Mouse (Mus musculus): ENCODE data around the gene Rev3l. TPM values are rescaled to one million over a fixed set of nuclear protein-coding genes. Genes with fewer than 3 reads are reported as not detected.
A peak's percentile ranks its signal among the peaks of the same experiment; 100 is the strongest.
"Not testable (repeated sequence)": the region's sequence is repeated elsewhere in the genome, so short reads cannot be mapped to it uniquely, and the experiment has no call there.

Rev3l gene
- polyA plus RNA-seq, 1 experiment from 2014 or later = 3.1 TPM

GRCm38 (mm10) chr10:39893702-39894697 is 162.1 kb downstream of the Rev3l start:
- no peak overlapping the region for H3K4me3 ChIP-seq (ENCODE audit: low read depth, low read length)
- no peak overlapping the region for H3K4me2 ChIP-seq (ENCODE audit: low read depth, low read length)
- ATAC-seq (ENCODE audit: low read depth) = peak; percentile 26
- no peak overlapping the region for H3K9ac ChIP-seq (ENCODE audit: low read depth, low read length)
- no peaks in the 10 kb centered on the region for H3K9me3 ChIP-seq (replicated peaks; ENCODE audit: control insufficient read depth, low read length)
- 52% methylated on average over 11 of the region's 11 CpGs for WGBS (ENCODE audit: insufficient replicate concordance)
- no peaks in the 10 kb centered on the region for H3K36me3 ChIP-seq (ENCODE audit: control insufficient read depth, insufficient read depth)
- no peak overlapping the region for H3K27ac ChIP-seq (ENCODE audit: low read length)
- no peaks in the 10 kb centered on the region for H3K27me3 ChIP-seq (ENCODE audit: control insufficient read depth, insufficient read depth, low read depth, low read length)
- H3K4me1 ChIP-seq (ENCODE audit: control insufficient read depth, low read depth, low read length) = peaks cover 17% of the 10 kb centered on the region

DNA sequence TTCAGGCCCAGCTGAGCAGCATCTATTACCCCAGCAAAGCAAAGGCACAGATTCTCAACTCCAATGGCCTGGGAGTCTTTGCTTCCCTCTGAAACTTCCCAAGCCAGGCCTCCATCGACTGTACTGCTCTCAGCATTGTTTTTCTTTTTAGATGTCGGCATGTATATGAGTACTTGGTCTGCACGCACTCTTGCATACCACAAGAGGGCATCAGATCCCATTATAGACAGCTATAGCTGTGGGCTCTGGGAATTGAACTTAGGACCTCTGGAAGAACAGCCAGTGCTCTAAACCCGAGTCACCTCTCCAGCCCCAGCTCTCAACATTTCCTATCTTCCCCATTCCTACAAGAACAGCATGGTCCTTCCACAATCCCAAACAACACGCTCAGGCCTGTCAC is 164.6 kb downstream of the Rev3l start:
- peaks cover 17% of the 10 kb centered on the region for H3K4me1 ChIP-seq (ENCODE audit: control insufficient read depth, low read depth, low read length)
- 69% methylated on average over 5 of the region's 5 CpGs for WGBS (ENCODE audit: insufficient replicate concordance)
- H3K27ac ChIP-seq (ENCODE audit: low read length) = no peak overlapping the region
- no peaks in the 10 kb centered on the region for H3K36me3 ChIP-seq (ENCODE audit: control insufficient read depth, insufficient read depth)
- ATAC-seq (ENCODE audit: low read depth) = no peak
- H3K4me2 ChIP-seq (ENCODE audit: low read depth, low read length) = no peak overlapping the region
- no peaks in the 10 kb centered on the region for H3K27me3 ChIP-seq (ENCODE audit: control insufficient read depth, insufficient read depth, low read depth, low read length)
- no peaks in the 10 kb centered on the region for H3K9me3 ChIP-seq (replicated peaks; ENCODE audit: control insufficient read depth, low read length)
- H3K4me3 ChIP-seq (ENCODE audit: low read depth, low read length) = no peak overlapping the region
- H3K9ac ChIP-seq (ENCODE audit: low read depth, low read length) = no peak overlapping the region

GRCm38 (mm10) chr10:39898874-39899371 is 167.0 kb downstream of the Rev3l start, which contains the start of gene Mfsd4b4:
Gene Mfsd4b4 (minus strand): TSS chr10:39899238.
- Histone ChIP-seq H3K9me3 (replicated peaks; ENCODE audit: control insufficient read depth, low read length) (no peaks in the 10 kb centered on the region), H3K36me3 (ENCODE audit: control insufficient read depth, insufficient read depth) (no peaks in the 10 kb centered on the region), H3K4me2 (ENCODE audit: low read depth, low read length) (peak within 1 kb of the TSS; percentile 86), H3K9ac (ENCODE audit: low read depth, low read length) (peak within 1 kb of the TSS; percentile 77), H3K27ac (ENCODE audit: low read length) (peak within 1 kb of the TSS; percentile 75), H3K4me1 (ENCODE audit: control insufficient read depth, low read depth, low read length) (peaks cover 17% of the 10 kb centered on the region), H3K4me3 (ENCODE audit: low read depth, low read length) (peak within 1 kb of the TSS; percentile 73), H3K27me3 (ENCODE audit: control insufficient read depth, insufficient read depth, low read depth, low read length) (no peaks in the 10 kb centered on the region)
- under 1% methylated on average over 41 of the region's 41 CpGs for WGBS (ENCODE audit: insufficient replicate concordance)
- ATAC-seq (ENCODE audit: low read depth) = peak; percentile 98

DNA sequence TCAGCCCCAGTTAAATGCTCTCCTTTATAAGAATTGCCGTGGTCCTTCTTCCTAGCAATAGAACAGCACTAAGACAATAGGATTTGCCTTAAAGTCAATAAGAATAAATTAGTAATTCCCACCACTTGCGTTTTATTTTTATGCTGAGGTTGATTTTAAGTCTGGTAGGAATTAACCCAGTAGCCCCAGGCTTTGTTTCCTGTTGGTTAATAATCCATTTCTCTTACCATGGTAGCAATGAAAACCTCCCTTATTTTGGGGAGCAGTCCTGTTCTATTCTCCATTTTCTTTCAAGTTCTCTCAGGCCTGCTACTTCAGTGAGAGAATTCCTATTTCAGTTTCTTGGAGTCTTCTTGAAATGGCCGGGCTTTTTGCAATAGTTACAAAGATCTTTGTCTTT is 172.3 kb downstream of the Rev3l start:
- 53% methylated on average over 3 of the region's 3 CpGs for WGBS (ENCODE audit: insufficient replicate concordance)
- H3K9ac ChIP-seq (ENCODE audit: low read depth, low read length) = no peak overlapping the region

DNA sequence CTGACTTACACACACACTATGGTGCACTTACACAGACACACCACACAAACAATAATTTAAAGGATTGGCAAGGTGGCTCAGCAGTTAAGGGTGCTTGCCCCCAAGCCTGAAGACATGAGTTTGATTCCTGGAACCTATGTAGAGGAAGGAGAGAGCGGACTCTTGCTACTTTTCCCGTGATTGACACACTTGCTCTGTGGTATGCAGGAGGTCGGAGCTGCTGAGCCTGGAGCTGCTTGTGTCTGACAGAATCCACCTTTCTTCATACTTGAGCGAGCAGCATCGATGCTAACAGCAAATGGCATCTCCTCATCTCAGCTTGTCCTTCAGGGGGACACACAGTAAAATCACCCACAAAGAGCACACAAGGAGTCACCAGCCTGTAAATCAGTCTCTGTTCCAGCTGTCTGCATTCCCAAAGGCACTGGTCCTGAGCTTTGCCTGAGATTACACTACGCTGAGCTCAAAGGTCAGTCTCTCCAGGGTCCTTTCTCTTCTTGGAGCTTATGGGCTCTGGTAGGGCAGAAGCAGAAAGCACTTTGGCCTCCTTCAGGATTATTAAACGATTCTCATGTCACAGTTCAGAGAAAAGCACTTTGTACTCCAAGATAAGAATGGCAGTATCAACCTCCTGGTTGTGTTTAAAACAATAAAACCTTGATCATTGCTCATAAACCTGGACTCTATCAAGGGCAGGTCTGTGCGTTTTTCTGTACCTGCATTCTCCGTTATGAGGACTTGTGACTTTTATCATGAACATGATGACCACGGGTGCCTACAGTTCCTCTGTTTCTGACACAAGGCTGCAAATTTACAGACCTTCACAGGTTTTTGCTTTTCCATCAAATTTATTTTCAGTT is 175.1 kb downstream of the Rev3l start:
- no peak overlapping the region for H3K27ac ChIP-seq (ENCODE audit: low read length)
- ATAC-seq (ENCODE audit: low read depth) = no peak
- H3K36me3 ChIP-seq (ENCODE audit: control insufficient read depth, insufficient read depth) = no peaks in the 10 kb centered on the region
- H3K9ac ChIP-seq (ENCODE audit: low read depth, low read length) = no peak overlapping the region
- H3K9me3 ChIP-seq (replicated peaks; ENCODE audit: control insufficient read depth, low read length) = no peaks in the 10 kb centered on the region
- H3K4me2 ChIP-seq (ENCODE audit: low read depth, low read length) = no peak overlapping the region
- no peaks in the 10 kb centered on the region for H3K4me1 ChIP-seq (ENCODE audit: control insufficient read depth, low read depth, low read length)
- no peak overlapping the region for H3K4me3 ChIP-seq (ENCODE audit: low read depth, low read length)
- 64% methylated on average over 10 of the region's 10 CpGs for WGBS (ENCODE audit: insufficient replicate concordance)
- no peaks in the 10 kb centered on the region for H3K27me3 ChIP-seq (ENCODE audit: control insufficient read depth, insufficient read depth, low read depth, low read length)

More for the DNA sequence above, 172.3 kb downstream of the Rev3l start:
- ATAC-seq (ENCODE audit: low read depth) = no peak
- Histone ChIP-seq H3K27me3 (ENCODE audit: control insufficient read depth, insufficient read depth, low read depth, low read length) (no peaks in the 10 kb centered on the region), H3K9me3 (replicated peaks; ENCODE audit: control insufficient read depth, low read length) (no peaks in the 10 kb centered on the region), H3K4me2 (ENCODE audit: low read depth, low read length) (no peak overlapping the region), H3K36me3 (ENCODE audit: control insufficient read depth, insufficient read depth) (no peaks in the 10 kb centered on the region), H3K27ac (ENCODE audit: low read length) (no peak overlapping the region), H3K4me1 (ENCODE audit: control insufficient read depth, low read depth, low read length) (no peaks in the 10 kb centered on the region), H3K4me3 (ENCODE audit: low read depth, low read length) (no peak overlapping the region)

- no peaks in the 10 kb centered on the region for H3K27me3 ChIP-seq (ENCODE audit: control insufficient read depth, insufficient read depth, low read depth, low read length)
- no peak overlapping the region for H3K27ac ChIP-seq (ENCODE audit: low read length)
- H3K4me3 ChIP-seq (ENCODE audit: low read depth, low read length) = no peak overlapping the region
- WGBS (ENCODE audit: insufficient replicate concordance) = 53% methylated on average over 13 of the region's 13 CpGs
- no peaks in the 10 kb centered on the region for H3K9me3 ChIP-seq (replicated peaks; ENCODE audit: control insufficient read depth, low read length)
- no peak overlapping the region for H3K9ac ChIP-seq (ENCODE audit: low read depth, low read length)
- H3K36me3 ChIP-seq (ENCODE audit: control insufficient read depth, insufficient read depth) = no peaks in the 10 kb centered on the region
- no peak for ATAC-seq (ENCODE audit: low read depth)
- no peaks in the 10 kb centered on the region for H3K4me1 ChIP-seq (ENCODE audit: control insufficient read depth, low read depth, low read length)
- no peak overlapping the region for H3K4me2 ChIP-seq (ENCODE audit: low read depth, low read length)
Observed at GRCm38 (mm10) chr10:39908768-39909441, 177.0 kb downstream of the Rev3l start.

DNA sequence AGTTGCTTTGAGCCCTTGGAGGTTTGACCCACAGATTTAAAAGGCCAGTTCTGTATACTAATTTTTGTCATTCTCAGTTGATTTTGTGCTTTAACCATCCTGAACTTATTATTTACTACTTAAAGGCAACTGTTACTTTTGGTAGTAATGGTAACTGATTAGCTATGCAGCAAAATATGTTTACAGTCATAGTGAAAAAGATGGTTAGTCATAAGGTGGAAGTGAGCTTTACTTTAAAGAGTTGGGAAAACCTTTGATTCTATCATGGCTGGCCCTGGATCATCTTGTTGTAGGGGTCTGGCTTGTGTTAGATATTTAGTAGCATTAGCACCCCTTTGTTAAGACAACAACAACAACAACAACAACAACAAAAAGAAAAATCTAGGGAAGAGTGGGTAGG is 180.7 kb downstream of the Rev3l start:
- Histone ChIP-seq H3K4me2 (ENCODE audit: low read depth, low read length) (no peak overlapping the region), H3K4me3 (ENCODE audit: low read depth, low read length) (no peak overlapping the region), H3K27me3 (ENCODE audit: control insufficient read depth, insufficient read depth, low read depth, low read length) (no peaks in the 10 kb centered on the region), H3K4me1 (ENCODE audit: control insufficient read depth, low read depth, low read length) (no peaks in the 10 kb centered on the region), H3K27ac (ENCODE audit: low read length) (no peak overlapping the region), H3K9me3 (replicated peaks; ENCODE audit: control insufficient read depth, low read length) (no peaks in the 10 kb centered on the region), H3K9ac (ENCODE audit: low read depth, low read length) (no peak overlapping the region), H3K36me3 (ENCODE audit: control insufficient read depth, insufficient read depth) (no peaks in the 10 kb centered on the region)
- ATAC-seq (ENCODE audit: low read depth) = no peak

DNA sequence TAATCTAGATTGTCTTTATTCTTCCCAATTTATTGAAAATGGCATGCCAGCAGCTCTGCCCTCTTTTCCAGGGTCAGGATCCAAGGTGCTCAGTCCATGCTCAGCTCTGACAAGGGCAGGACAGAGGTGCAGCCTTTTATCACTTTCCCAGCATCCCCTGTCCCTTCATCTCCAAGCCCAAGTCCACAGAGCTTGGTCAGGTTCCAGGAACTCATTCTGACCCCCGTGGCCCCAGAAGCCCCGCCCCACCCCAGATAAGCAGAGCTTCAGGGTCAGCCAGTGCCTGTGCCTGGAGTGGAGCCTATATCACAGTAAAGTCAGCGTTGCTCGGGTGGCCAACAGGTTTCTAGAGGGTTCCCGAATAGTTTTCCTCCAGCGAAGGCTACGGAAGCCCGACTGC is 192.6 kb downstream of the Rev3l start:
- H3K9ac ChIP-seq (ENCODE audit: low read depth, low read length); H3K4me3 ChIP-seq (ENCODE audit: low read depth, low read length); H3K4me2 ChIP-seq (ENCODE audit: low read depth, low read length); H3K36me3 ChIP-seq (ENCODE audit: control insufficient read depth, insufficient read depth); H3K27ac ChIP-seq (ENCODE audit: low read length); H3K9me3 ChIP-seq (replicated peaks; ENCODE audit: control insufficient read depth, low read length); H3K4me1 ChIP-seq (ENCODE audit: control insufficient read depth, low read depth, low read length): not testable (repeated sequence)
- peak; percentile 77 for ATAC-seq (ENCODE audit: low read depth)
- H3K27me3 ChIP-seq (ENCODE audit: control insufficient read depth, insufficient read depth, low read depth, low read length) = peaks cover 21% of the 10 kb centered on the region
- whole genome bisulfite sequencing (ENCODE audit: insufficient replicate concordance) = 44% methylated on average over 8 of the region's 8 CpGs

Measured in liver, embryonic 16.5 days (tissue).